Mouse (Mus musculus): ENCODE data around the gene Trpt1.

Trpt1 gene

DNA sequence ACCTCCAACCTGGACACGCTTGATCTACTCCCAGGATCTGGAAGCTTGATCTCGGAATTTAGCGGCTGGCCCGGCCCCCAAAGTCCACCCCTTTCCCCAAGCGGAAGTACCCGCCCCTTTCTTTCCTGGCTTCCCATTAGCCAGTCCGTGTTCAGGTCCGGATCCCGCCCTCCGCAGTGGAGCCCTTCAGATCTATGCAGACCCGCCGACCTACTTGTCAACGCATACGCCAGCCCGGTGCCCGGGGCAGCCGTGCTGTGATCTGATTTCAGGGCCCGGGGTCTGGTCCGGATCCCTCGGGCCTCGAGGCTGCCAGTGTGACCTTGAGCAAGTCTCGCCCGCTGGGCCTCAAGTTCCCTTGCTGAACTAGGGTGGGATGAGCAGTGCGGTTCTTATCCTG, at the start of gene Trpt1, which contains the start of gene Nudt22:
Gene Trpt1 (plus strand): TSS at position 126 of the 400 bp plus-strand sequence.
Gene Nudt22 (minus strand): TSS at position 112 of the 400 bp plus-strand sequence.
- DNase-seq, result peak; percentile 94

DNA sequence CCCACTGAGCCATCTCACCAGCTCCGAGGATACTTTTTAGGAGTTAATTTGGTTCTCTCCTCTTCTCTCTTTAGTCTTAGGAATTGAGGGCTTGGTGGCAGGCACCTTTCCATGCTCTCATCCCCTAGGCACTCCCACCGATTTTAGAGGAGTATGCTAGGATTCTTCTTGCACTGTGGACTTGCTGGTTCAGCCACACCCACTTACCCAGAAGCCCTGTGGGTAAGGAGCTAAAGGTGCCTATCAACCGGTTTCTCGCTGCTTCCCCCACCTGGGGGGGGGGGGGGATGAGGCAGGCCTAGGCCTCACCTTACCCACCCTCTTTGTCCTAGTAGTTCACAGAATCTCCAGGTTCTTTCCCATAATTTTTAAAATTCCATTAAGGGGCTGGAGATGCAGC, 48.2 kb upstream of the Trpt1 start:
- DNase-seq, result no peak

DNA sequence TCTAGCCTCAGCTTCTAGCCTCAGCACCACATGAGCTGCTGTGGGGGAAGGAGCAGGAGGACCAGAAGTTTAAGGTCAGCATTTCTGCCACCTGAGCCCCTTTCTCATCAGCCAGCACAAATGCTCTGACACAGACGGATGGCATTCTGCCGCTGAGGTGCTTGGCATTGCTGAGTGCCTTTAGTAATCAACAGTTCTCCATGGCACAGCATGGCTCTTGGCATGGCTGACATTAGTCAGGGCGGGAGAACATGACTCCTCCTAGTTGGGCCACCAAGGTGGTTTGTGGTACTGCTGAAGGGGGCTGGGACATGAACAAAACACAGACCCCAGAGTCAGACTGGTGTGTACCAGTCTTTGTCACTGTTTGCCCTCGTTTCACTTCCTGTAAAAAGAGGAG, 47.7 kb upstream of the Trpt1 start:
- DNase-seq, result no peak

DNA sequence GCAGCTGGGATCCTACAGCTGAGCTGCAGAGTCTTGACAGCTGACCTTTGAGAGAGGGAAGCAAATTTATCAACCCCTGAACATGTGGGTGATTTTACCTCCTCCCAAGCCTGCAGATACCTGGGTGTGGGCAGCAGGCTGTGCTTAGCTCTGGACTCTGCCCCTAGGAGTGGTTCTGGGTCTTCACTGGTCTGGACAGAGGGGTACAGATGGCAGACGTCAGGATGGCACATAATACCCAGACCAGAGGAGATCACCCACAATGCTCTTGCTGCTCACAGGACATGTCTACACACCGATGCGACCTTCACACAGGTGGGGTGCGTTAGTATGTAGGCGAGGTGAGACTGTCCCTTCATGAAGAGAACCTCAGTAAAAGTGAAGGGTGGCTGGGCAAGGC, 46.4 kb upstream of the Trpt1 start:
- DNase-seq, result no peak

DNA sequence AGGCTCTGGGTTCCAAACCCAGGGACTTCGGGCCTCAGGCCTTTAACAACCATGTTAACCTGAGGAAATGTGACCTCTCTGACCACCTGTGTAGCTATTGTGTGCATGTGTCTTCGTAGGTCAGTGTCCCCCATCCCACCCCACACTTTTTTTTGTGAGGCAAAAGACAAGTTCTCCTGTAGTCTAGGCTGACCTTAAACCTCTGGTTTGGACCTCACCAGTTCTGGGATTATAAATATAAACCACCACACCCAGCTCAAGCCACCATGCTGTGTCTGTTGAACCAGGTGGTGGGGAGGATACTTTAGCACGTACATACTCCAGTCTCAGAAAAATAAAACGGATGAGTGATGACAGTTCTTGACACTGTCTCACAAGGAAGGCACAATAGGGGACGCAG, 46.0 kb upstream of the Trpt1 start:
- no peak for DNase-seq

DNA sequence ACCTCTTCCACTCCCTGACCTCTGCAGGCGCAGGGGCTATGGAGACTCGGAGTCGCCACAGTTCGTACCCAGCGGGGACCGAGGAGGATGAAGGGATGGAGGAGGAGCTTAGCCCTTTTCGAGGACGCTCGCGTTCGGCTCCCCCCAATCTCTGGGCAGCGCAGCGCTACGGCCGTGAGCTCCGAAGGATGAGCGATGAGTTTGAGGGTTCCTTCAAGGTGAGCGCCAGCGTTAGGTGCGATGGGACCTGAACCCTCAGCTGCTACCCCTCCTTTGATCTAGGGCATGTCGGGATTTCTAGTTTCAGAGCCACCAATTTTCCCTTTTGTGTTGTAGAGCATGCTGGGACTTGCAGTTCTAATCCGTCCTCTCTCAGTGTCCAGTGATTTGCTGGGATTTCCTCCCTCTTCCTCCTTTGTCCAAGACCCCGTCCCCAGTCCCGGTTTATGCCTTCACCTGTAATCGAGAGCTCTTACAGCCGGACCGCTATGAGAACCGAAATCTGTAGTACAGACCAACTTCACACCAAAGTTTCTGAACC, 45.2 kb upstream of the Trpt1 start:
- DNase-seq, result peak; percentile 72

DNA sequence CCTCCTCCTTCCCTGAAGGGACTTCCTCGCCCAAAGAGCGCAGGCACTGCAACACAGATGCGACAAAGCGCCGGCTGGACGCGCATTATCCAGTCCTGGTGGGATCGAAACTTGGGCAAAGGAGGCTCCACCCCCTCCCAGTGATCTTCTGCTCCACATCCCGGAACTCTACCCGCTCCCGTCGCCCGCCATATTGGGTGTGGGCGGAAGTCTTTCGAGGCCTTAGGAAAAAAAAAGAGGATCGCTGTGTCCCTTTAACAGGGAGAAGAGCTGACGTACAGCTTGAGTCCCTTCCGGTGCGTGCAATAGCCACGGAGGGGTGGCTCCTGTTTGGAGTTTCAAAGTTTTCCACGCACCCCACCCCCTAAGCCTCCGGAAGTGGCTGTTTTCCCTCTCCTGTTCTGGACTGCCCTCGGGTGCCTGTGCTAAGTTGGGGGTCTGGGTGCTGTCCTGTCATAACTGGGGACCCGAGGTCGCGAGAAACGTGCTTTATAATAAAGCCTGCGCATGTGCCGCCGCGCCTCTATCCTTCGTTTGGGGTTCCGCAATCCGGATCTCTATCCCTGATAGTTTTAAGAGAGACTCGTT, 44.5 kb upstream of the Trpt1 start:
- peak; percentile 97 for DNase-seq

DNA sequence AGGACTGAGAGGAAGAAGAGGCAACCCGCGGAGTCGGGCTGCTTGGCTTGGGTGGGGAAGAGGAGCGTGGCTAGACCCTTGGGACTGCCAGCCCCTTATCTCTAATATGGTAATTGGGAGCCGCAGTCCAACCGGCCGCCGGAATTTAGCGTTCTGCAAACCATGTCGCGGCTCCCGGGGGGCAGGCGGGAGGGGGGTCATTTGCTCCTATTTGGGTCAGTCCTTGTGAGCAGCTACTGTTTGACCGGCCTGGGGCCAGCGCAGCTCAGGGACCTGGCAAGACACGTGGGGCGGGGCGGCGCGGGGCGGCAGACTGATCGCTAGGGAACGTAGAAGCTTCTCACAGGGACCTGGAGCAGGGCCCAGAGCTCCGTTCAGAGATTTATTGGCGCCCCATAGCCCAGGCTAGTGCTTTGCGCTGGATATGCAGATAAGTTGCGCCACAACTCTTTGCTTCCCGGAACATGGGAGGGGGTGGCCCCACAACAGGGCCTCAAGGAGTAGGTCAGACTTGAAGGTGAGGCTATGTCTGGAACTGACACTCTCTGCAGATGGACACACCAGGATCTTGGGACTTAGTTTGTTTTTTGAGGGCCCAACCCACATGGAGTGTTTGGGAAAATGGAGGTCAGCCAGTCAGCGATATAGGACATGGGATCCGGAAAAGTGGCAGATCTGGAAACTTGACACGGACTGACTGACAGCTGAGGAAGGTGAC, 43.8 kb upstream of the Trpt1 start:
- peak; percentile 92 for DNase-seq

DNA sequence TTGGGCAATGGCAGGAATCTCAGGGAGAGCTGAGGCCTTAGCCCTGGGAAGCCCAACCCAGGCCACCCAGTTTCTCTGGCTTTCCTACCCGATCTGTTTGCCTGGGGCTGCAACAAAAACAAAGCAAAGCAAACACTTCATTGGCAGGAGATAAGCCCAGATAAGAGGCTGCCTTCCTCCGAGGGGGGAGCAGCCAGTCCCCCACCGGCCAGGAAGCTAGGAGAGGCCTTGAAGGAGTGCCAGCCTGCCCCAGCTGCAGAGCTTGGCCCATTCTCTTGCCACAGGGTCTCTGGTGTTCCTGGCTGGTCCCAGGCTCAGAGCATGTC, 43.3 kb upstream of the Trpt1 start:
- peak; percentile 74 for DNase-seq

DNA sequence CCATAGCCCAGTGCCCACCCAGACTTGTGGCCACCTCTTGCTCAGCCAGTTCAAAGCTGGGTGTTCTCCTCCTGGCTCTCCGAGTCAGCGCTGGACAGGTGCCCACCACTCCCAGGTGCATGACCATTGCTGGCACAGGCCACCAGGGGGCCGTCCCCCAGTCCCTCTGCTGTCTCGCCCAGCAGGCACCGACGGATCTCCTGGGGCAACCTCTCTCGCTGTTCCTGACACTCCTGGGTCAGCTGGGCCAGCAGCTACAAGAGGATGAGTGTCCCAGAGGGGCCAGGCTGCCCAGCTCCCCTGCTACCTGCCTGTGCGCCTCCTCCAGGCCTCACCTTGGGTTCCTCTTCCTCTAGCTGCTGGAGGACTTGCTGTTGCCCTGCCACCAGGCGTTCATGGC, 41.9 kb upstream of the Trpt1 start:
- peak; percentile 78 for DNase-seq

DNA sequence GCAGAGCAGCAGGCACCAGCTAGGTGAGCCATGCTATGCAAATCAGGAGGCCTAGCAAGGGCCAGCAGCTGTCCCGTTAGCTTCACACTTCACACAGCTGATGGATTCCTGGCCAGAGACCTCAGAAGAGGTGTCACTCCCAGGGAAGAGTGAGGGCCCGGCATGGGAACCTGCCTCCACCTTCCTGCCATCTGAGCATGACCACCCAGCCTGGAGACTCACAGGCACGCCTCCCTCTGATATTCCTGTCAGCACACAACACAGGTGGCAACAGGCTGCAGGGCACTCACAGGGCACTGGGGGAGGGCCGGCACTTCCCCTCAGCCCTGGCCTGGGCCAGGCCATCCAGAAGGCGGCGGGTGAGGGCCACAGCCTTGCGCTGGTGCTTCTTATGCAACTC, 40.5 kb upstream of the Trpt1 start:
- DNase-seq, result no peak

DNA sequence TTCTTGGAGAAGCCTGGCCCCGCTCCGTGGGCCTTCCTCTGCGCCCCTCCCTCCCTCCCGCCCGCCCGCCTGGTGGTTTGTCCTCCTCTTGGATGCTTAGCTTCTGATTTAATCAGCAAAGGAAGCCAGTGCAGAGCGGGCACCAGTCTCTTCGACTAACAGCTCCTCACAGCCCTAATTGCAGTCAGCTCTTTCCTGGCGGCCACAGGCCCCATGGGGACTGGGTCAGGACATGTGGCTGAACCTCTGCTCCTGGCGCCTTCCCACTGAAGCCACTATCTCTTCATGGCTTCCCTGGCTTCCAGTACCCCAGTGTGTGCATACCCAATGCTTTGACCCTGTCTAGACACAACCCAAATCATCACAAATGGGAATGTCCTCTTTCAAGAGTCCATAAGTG, 39.5 kb upstream of the Trpt1 start:
- no peak for DNase-seq

DNA sequence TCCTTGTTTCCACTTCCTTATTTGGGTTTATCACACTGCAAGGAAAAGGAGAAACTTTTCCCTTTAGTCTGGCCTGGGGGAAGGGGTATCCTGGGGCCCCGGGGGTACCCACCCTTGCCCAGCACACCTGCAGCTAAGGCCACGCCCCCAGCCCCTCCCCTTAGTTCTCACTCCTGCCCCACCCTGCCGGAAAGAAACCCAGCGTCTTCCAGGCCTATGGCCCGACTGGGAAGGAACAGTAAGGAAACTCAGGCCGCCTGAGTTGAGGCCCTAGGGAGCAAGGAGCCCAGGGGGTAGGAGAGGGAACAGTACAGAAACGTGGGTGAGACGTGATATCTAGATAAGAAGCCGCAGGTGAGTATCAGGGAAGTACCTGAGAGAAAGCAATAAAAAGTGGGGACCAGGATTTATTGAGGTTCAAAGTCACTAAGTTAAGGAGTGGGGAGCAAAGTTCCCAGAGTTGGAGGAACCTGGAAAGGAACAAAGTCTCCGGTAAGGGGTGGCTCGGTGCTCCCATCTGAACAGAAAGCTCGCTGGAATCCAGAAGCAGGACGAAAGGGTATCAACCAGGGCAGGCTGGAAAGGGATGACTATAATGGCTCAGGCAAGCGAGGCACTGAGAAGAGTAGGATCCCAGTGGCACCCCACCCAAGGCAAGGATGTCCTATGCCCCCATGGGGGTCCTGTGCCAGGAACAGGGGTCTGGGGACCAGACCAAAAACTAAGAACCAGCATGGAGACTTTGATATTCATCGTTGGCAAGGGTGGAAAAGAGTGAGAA, 27.2 kb upstream of the Trpt1 start:
- DNase-seq, result peak; percentile 66

DNA sequence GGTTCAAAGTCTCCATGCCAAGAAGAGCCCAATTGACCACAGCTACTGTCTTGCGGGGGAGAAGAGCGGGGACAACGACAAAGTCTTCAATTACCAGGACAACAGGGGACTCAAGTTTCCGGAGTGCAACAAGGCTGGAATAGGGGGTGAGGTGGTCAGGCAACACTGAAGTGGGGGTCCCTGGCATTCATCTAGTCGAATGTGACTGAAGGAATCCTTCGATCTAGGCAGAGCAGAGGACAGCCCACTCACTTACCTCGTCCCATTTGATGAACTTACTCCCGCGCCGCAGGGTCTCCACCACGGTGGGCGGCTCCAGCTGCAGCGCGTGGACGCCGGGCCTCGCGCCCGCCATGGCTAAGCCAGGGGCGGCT, 26.7 kb upstream of the Trpt1 start:
- no peak for DNase-seq

DNA sequence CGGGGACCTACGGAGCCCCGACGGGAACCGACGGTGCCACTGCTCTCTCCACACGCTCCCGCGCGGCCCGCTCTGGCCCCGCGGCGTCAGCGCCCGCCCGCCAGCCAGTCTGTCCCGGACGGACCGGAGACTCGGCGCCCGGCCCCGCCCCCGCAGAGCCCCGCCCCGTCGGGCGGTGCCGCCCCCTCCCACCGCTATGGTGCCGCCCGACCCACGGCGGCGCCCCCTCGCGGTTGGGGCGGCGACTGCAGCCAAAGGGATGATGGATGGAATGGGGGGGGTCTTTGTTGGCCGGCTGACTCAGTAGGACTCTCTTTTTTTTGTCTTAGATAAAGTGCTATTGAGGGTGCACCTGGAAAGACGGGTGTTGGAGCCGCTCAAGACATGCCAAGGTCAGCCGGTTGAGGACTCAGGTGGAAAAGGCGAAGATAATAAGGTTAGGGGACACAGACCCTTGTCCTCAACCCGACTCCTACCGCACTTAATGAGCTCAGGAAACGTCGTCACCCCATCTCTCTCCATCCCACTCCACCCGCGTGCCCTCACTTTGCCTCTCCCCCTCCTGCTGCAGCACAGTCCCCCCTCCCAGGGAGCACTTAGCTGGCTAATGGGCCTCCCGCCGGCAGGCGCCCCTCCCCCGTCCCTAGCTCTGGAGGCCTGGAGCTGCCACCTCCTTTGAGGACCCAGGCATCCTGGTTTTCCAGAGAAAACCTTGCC, 26.1 kb upstream of the Trpt1 start:
- peak; percentile 89 for DNase-seq

DNA sequence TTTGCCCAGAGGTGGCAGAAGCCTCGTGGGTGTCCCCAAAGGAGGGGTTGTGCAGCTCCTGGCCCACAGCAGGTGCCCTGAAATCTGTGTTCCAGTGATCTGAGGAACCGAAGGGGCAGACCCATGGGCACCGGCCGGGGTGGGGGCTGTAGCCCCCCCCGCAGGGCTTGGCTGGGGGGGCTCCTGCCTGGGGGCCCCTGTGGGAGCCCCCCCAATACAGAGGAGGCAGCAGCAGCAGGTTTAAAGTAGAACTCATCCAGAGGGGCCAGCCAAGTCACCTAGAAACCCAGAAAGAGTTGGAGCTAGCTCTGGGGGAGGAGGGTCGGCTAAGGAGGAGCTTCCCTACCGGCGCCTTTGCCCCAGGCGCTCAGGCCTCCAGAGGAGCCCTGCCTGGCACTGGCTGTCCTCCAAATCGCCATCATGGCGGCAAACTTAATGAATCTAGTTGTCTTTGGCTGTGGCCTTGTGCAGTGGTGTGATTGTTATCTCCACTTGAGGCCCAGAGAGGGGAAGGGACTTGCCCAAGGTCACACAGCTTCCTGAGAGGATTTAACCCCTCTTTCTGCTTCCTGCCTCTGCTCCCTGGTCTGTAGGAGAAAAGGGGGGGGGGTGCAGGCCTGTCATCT, 25.4 kb upstream of the Trpt1 start:
- no peak for DNase-seq

DNA sequence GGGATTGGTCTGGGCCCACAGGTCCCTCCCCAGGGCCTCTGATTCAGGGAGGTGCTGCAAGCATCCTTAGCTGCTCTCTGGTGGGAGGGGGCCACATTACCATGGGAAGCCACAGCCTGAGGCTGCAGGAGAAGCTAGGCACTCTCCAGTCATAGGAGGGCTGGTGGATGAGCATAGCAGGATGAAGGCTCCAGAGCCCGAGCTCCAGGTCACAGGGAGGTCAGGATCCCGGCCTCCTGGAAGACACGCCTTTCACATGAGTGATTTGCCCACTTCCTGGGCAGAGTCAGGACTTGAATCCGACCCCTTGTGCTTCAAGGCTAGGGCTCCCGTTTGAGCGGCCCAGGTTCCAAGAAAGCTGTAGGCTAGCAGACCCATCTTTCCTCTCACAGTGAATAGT, 24.3 kb upstream of the Trpt1 start:
- DNase-seq, result no peak

DNA sequence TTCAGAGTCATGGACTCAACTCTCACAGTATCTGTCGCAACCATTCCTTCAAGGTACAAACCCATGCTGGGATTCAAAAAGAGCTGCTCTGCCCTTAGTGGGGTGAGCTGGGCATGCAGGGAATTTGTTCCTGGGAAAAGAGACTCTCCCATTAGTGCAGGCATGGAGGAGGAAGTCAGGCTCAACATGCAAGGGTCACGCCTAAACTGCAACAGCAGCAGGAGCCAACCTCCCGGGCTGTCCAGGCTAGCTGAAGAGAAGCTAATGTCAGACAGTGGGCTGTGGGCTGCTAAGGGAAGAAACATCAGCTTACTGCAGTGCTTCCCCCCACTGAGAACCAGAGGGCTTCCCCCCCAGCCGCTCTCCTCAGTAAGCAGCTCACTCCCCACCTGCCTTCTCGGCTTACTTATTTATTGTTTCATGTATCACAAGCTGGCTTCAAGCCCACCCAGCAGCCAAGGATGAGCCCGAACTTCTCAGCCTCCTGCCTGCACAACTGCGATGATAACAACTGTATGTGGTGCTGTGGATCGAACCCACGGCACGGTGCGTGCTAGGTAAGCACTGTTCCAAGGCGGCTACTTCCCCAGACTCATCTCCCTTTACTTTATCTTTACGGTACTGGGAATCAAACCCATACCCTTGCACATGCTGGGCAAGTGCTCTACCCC, 23.5 kb upstream of the Trpt1 start:
- no peak for DNase-seq

DNA sequence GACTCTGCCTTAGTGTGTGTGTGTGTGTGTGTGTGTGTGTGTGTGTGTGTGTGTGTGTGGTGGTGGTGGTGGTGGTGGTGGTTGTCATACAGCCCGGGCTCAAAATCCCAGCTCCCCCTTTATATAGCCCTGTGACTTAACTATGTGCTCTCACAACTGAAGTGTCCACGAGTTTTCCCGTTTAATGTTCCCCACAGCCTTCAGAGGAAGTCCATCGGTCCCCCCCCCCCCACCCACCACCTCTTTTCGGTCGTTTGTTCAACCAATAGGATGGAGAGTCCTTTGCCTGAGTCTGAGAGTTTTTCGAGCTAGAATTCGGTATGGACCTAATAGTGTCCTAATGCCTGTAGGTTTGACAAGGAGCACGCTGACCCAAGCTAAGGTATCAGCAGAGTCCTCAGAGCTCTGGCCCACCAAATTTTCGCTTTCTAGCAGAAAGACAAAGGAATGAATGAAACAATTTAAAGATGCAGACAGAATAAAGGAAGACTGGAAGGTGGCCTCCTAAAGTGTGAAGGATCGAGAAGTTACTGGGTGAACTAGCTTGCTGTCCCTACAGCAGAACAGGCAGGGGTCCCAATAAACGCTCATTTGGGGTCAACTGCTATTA, 22.2 kb upstream of the Trpt1 start:
- DNase-seq, result no peak

DNA sequence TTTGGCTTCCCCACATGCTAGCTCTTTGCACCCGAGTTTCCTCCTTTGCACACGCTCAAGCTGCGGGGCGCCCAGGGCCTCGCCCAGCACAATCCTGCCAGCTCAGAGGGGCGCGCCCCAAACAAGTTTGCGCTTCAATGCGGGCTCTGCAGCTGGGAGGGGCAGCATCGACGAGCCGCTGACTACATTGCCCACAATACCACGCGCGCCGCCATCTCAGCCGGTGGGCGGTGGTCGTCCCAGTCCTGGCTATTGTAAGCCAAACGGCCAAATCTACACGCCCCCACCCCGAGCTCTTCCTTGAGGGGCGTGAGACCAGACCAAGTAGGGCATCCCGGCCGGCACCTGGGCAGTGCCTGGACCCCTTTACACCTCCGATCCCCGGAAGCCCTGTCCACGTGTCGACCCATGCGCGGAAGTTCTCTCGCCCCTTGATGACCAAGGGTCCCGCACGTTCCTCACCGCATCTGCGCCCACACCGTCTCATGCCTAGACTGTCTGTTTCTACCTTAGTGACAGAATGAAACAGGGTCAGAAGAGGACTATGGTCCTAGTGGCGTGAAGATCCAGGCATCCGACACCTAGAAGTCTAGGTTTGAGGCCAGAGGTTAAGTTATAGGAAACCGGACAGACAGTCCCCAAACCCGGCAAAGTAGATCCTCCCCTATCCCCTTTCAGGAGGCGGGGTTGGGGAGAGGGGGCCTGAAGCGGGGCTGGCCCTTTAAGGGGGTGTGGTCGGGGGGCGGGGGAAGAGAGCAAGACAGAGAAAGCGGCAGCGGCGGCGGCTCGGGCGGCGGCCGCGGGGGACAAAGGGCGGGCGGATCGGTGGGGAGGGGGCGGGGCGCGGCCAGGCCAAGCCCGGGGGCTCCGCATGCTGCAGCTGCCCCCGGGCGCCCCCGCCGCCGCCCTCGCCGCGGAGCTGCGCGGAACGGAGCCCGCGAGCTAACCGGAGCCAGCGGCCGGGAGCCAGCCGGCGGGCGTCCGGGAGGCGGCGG, 21.4 kb upstream of the Trpt1 start, which contains the start of gene Ppp1r14b:
Gene Ppp1r14b (plus strand): TSS at position 758 of the 995 bp plus-strand sequence.
- peak; percentile 89 for DNase-seq

All from kidney, postnatal 14 days (tissue).